ENCODE assay signal across 11 mouse cellular contexts in genomic region chr7:101422069-101422468, GRCm38 (mm10). TPM values are rescaled to one million over a fixed set of nuclear protein-coding genes. Genes with fewer than 3 reads are reported as not detected.
DNase-seq lines count a peak whose midpoint lies in the region; ATAC-seq lines count a peak whose summit lies in the region.
"Had no signal": no experiment of that assay in that cellular context is flagged by ENCODE, and none has a peak within 500 bp of the region (broad histone marks: within the 10 kb centered on the region; RNA-seq: fewer than 3 reads in every experiment).

No protein-coding gene starts in this region.

- no peak for ATAC-seq in heart, embryonic 12.5 days (ENCODE audit: insufficient number of reproducible peaks, low FRiP score)
- no peak for ATAC-seq in liver, embryonic 15.5 days (ENCODE audit: insufficient read depth)

- WGBS in heart, embryonic 12.5 days = 41% methylated on average over 3 of the region's 3 CpGs
- WGBS in embryonic facial prominence, embryonic 10.5 days = 35% methylated on average over 3 of the region's 3 CpGs
- 33% methylated on average over 3 of the region's 3 CpGs for WGBS in liver, embryonic 15.5 days (ENCODE audit: insufficient replicate concordance)

- H3K9ac ChIP-seq in heart, embryonic 12.5 days = no peak overlapping the region
- no peak overlapping the region for H3K9ac ChIP-seq in liver, embryonic 15.5 days
- H3K9ac ChIP-seq: embryonic facial prominence, embryonic 15.5 days; limb, embryonic 15.5 days had no signal

- no peak overlapping the region for H3K4me3 ChIP-seq in heart, embryonic 12.5 days
- 0 out of 2 replicates have a peak overlapping the region, but pooled peaks have one; percentile 12 for H3K4me3 ChIP-seq in embryonic facial prominence, embryonic 10.5 days
- H3K4me3 ChIP-seq in liver, embryonic 15.5 days (replicated peaks) = no peak overlapping the region
- H3K4me3 ChIP-seq: embryonic facial prominence, embryonic 15.5 days; limb, embryonic 15.5 days had no signal

- H3K27ac ChIP-seq in heart, embryonic 12.5 days (ENCODE audit: poor library complexity, severe bottlenecking) = no peak overlapping the region
- no peak overlapping the region for H3K27ac ChIP-seq in embryonic facial prominence, embryonic 10.5 days (replicated peaks)
- no peak overlapping the region for H3K27ac ChIP-seq in liver, embryonic 15.5 days (replicated peaks)
- H3K27ac ChIP-seq: embryonic facial prominence, embryonic 15.5 days; limb, embryonic 15.5 days had no signal

- H3K9me3 ChIP-seq in heart, embryonic 12.5 days (replicated peaks) = no peaks in the 10 kb centered on the region
- no peaks in the 10 kb centered on the region for H3K9me3 ChIP-seq in embryonic facial prominence, embryonic 10.5 days
- no peaks in the 10 kb centered on the region for H3K9me3 ChIP-seq in liver, embryonic 15.5 days (replicated peaks)
- H3K9me3 ChIP-seq: embryonic facial prominence, embryonic 15.5 days; limb, embryonic 15.5 days had no signal

- peaks cover 76% of the 10 kb centered on the region for H3K27me3 ChIP-seq in heart, embryonic 12.5 days (replicated peaks)
- H3K27me3 ChIP-seq in embryonic facial prominence, embryonic 10.5 days (replicated peaks; ENCODE audit: low read depth, poor library complexity, severe bottlenecking) = peaks cover 51% of the 10 kb centered on the region
- peaks cover 38% of the 10 kb centered on the region for H3K27me3 ChIP-seq in liver, embryonic 15.5 days

- no peaks in the 10 kb centered on the region for H3K36me3 ChIP-seq in heart, embryonic 12.5 days
- no peaks in the 10 kb centered on the region for H3K36me3 ChIP-seq in embryonic facial prominence, embryonic 10.5 days (replicated peaks)
- no peaks in the 10 kb centered on the region for H3K36me3 ChIP-seq in liver, embryonic 15.5 days (replicated peaks)
- H3K36me3 ChIP-seq: embryonic facial prominence, embryonic 15.5 days; limb, embryonic 15.5 days had no signal

- no peak overlapping the region for H3K4me2 ChIP-seq in heart, embryonic 12.5 days
- peak overlapping the region; percentile 36 for H3K4me2 ChIP-seq in liver, embryonic 15.5 days
- H3K4me2 ChIP-seq: embryonic facial prominence, embryonic 15.5 days; limb, embryonic 15.5 days had no signal

- DNase-seq in heart, postnatal 4 days = peak; percentile 57
- DNase-seq in 416B (ENCODE audit: low read depth) = peak; percentile 35
- peak; percentile 42 for DNase-seq in embryonic facial prominence, embryonic 10.5 days (ENCODE audit: low spot score)
- no peak for DNase-seq in MN1 (ENCODE audit: low spot score)
- no peak for DNase-seq in spleen, postnatal 4 days (ENCODE audit: low spot score in 2 of 2)
- DNase-seq in layer of hippocampus, adult 18-20 months (ENCODE audit: low spot score in 2 of 2) = no peak

- no peaks in the 10 kb centered on the region for H3K4me1 ChIP-seq in heart, embryonic 12.5 days (replicated peaks)
- peaks cover 2% of the 10 kb centered on the region; the same call in 1 of the 2 replicates for H3K4me1 ChIP-seq in embryonic facial prominence, embryonic 10.5 days
- H3K4me1 ChIP-seq in liver, embryonic 15.5 days (replicated peaks) = peaks cover 16% of the 10 kb centered on the region
- H3K4me1 ChIP-seq: embryonic facial prominence, embryonic 15.5 days had no signal

RNA-seq across cellular contexts. Expression of gene Pde2a, which starts 0.6 kb away (rescaled TPM):
- 10 to 100 TPM; 42.4 to 42.8 TPM for total RNA-seq in heart, postnatal 4 days (2021)
- polyA plus RNA-seq in heart, embryonic 12.5 days (2016; fragmentation: Nextera tagmentation; extraction: Ambion mirVana) = 3.2 and 6.2 TPM in 2 replicates
- polyA plus RNA-seq in embryonic facial prominence, embryonic 10.5 days (2016; fragmentation: Nextera tagmentation; extraction: Ambion mirVana) = 21.7 and 22.5 TPM in 2 replicates
- 12.0 and 13.9 TPM in 2 replicates for polyA plus RNA-seq in liver, embryonic 15.5 days (2015; fragmentation: Nextera tagmentation; extraction: Ambion mirVana)
- total RNA-seq in layer of hippocampus, adult 18-20 months (2021) = 100 to 1,000 TPM; 327 to 333 TPM

RNA-seq across cellular contexts. Expression of gene Gm45837, which starts 11.4 kb away (rescaled TPM):
- total RNA-seq in heart, postnatal 4 days (2021) = 1 to 10 TPM in 1 of 2 experiments, not detected in 1; 7.4 TPM
- 0.74 and 2.9 TPM in 2 replicates for polyA plus RNA-seq in heart, embryonic 12.5 days (2016; fragmentation: Nextera tagmentation; extraction: Ambion mirVana)
- not detected in 2 replicates for polyA plus RNA-seq in embryonic facial prominence, embryonic 10.5 days (2016; fragmentation: Nextera tagmentation; extraction: Ambion mirVana)
- 0.16 TPM in 1 of 2 replicates, not detected in the other for polyA plus RNA-seq in liver, embryonic 15.5 days (2015; fragmentation: Nextera tagmentation; extraction: Ambion mirVana)
- 1 to 10 TPM in 1 of 2 experiments, not detected in 1; 2.0 TPM for total RNA-seq in layer of hippocampus, adult 18-20 months (2021)
- polyA plus RNA-seq: testis, adult 2 months had no signal

Comparison
In these comparisons a context has a peak if more than half of its experiments do, and no peak if none do; other contexts are left out.
1. DNase-seq: peak in heart, postnatal 4 days (single experiment), 416B (single experiment) and embryonic facial prominence, embryonic 10.5 days (single experiment); none in MN1 (single experiment), spleen, postnatal 4 days (0 of 2) and layer of hippocampus, adult 18-20 months (0 of 2).